Mouse (Mus musculus) erythroblast, embryonic 14.5 days (primary cell): ENCODE data around the gene Scamp4.

Experiments
- GATA1 ChIP-seq: IDR thresholded peaks from 2 replicates; pipeline ENCODE4 v1.6.1; 2012; ENCODE audit warnings: low read length, inconsistent platforms, mixed read lengths
- TAL1 ChIP-seq: IDR thresholded peaks from 3 replicates; pipeline ENCODE4 v1.6.1; 2012; ENCODE audit warnings: low read length, inconsistent platforms, mixed read lengths

DNA sequence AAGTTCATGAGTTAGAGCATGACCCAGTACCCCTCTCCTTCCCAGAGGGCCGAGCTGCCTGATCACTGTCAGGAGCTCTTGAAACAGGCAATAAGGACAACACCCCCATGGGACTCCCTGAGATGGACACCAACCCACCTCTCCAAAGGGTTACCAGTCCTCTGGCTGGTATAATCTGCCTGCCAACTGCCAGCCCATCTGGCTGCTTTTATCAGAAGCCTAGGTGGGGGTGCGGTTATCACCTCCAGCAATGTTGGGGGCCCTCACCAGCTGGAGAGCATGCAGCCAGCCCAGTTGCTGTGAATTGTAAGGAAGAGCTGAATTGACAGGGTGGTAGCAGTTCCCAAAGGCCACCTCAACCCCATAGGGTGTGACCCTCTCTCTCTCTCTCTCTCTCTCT, 30.2 kb upstream of the Scamp4 start:
- TF ChIP-seq GATA1 (peak; percentile 85), TAL1 (peak; percentile 73)
